Mouse (Mus musculus) heart, embryonic 11.5 days (tissue): ENCODE measurements around the gene Mtch2. TPM values are rescaled to one million over a fixed set of nuclear protein-coding genes. Genes with fewer than 3 reads are reported as not detected.

ENCODE experiments used
- ATAC-seq: fragments of 200-750 bp; cut with Nextera tagmentation; replicated peaks from 2 replicates; pipeline ENCODE4 v1.8.0; 2017; ENCODE audit warnings: moderate library complexity; ENCODE audit not compliant: insufficient number of reproducible peaks, low FRiP score, low TSS enrichment
- H3K27ac ChIP-seq: fragments of 300-500 bp; sonication (generic); 2 replicates; pipeline ENCODE4 v1.5.1; 2014; ENCODE audit warnings: mild to moderate bottlenecking, low read depth, low read length
- H3K27me3 ChIP-seq: fragments of 300-500 bp; sonication (generic); 2 replicates; pipeline ENCODE4 v1.6.1; 2014; ENCODE audit warnings: mild to moderate bottlenecking, low read length, mixed read lengths; ENCODE audit not compliant: control insufficient read depth, insufficient read depth
- H3K36me3 ChIP-seq: fragments of 300-500 bp; sonication (generic); 2 replicates; pipeline ENCODE4 v1.6.1; 2014; ENCODE audit warnings: mild to moderate bottlenecking, low read length, moderate library complexity, mixed read lengths; ENCODE audit not compliant: control insufficient read depth, insufficient read depth
- H3K4me1 ChIP-seq: fragments of 300-500 bp; sonication (generic); 2 replicates; pipeline ENCODE4 v1.6.1; 2014; ENCODE audit warnings: low read length; ENCODE audit not compliant: control insufficient read depth, insufficient read depth
- H3K4me2 ChIP-seq: fragments of 300-500 bp; sonication (generic); 2 replicates; pipeline ENCODE4 v1.6.1; 2014; ENCODE audit warnings: mild to moderate bottlenecking, moderate library complexity
- H3K4me3 ChIP-seq: fragments of 300-500 bp; sonication (generic); 2 replicates; pipeline ENCODE4 v1.5.1; 2014; ENCODE audit warnings: low read depth, low read length
- H3K9ac ChIP-seq: fragments of 300-500 bp; sonication (generic); 2 replicates; pipeline ENCODE4 v1.6.1; 2014; ENCODE audit warnings: mild to moderate bottlenecking, low read depth, low read length, moderate library complexity
- H3K9me3 ChIP-seq: fragments of 300-500 bp; sonication (generic); replicated peaks from 2 replicates; pipeline ENCODE4 v1.6.1; 2016; ENCODE audit warnings: low read length; ENCODE audit not compliant: control insufficient read depth
- WGBS: fragments of 180-500 bp; shearing (Covaris S2); extraction: QIAGEN DNeasy Blood & Tissue Kit; methylation state at CpG from one replicate; pipeline ENCODE4 v1.1.7; 2014; ENCODE audit not compliant: insufficient replicate concordance; 5-methylcytosine and 5-hydroxymethylcytosine counted together
- polyA plus RNA-seq: library from polyadenylated mRNA; unstranded; fragments of >200 nt; fragmentation: Nextera tagmentation; extraction: Ambion mirVana; gene quantifications from 2 replicates; pipeline ENCODE4 v1.2.1, GENCODE M21; 2014

The Mtch2 gene
- 262 and 263 TPM in 2 replicates for polyA plus RNA-seq

- under 1% methylated on average over 63 of the region's 67 CpGs for WGBS
- Histone ChIP-seq H3K27me3 (no peaks in the 10 kb centered on the region), H3K4me2 (peak within 1 kb of the TSS; percentile 65), H3K9me3 (no peaks in the 10 kb centered on the region), H3K27ac (peak within 1 kb of the TSS; percentile 89), H3K4me3 (peak within 1 kb of the TSS; percentile 93), H3K4me1 (0 out of 2 replicates have a peak, but pooled peaks cover 3% of the 10 kb centered on the region), H3K36me3 (peaks cover 9% of the 10 kb centered on the region), H3K9ac (peak within 1 kb of the TSS; percentile 93)
- peak; percentile 95 for ATAC-seq
Measured at GRCm38 (mm10) chr2:90846955-90847680, at the start of gene Mtch2. Mtch2 (plus strand) TSS chr2:90847155.

DNA sequence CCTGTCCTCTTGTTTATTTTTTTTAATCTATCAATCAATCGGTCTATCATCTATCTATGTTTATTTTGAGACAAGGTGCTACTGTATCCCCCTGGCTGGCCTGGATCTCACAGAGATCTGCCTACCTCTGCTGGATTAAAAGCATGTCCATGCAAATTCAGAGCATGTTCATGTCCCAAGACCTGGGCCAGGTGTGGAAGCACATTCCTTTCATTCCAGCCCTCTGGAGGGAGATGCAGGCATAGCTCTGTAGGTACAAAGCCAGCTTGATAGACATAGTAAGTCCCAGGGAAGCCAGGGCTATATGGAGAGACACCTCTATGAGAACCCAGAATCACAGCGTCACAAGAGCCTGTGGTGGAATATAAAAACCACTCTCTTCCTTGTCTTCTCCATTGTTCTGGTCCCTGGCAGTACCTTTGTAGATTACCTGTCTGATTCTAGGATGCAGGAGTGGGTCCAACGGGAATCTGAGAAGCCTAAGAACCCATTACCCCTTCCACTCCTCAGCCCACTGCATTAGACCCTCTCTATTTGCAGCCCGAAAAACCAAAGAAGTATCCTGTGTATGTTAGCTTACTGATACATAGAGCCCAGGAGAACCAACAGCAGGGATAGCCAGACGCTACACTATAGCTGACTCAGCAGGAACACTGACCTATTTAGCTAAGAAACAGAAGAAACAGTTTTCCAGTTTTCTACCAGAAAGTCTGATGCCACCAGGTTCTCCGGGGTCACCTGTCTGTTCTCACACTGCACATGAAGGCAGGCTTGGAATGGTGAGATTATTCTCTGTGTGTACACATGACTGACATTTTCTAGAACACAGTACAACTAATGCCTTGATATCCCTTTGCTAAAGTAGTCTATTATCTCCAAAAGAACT is 38.5 kb upstream of the Mtch2 start:
- Histone ChIP-seq H3K9ac (no peak overlapping the region), H3K27ac (no peak overlapping the region), H3K4me2 (no peak overlapping the region), H3K9me3 (no peaks in the 10 kb centered on the region), H3K36me3 (no peaks in the 10 kb centered on the region), H3K4me3 (no peak overlapping the region), H3K27me3 (no peaks in the 10 kb centered on the region), H3K4me1 (no peaks in the 10 kb centered on the region)
- WGBS: 72% methylated on average over 6 of the region's 6 CpGs
- ATAC-seq: no peak

DNA sequence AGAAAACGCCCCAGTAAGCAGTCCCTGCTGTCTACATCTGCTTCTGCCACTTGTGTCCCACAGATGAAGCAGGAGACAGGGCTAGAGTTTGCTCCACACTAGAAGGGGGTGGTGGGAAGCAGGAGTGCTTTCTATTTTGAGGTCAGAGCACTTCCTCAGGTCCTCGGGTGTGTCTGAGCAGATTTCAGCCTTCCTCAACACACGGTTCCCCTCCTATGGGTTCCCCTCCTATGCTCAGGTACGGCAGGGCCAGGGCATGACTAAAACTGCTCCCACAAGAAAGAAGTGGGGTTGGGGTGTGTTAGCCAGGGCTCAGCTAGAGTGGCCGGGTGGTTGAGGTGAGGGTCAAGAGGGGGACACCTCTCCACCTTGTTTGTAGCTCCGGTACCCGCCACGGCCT is 36.2 kb upstream of the Mtch2 start:
- no peak overlapping the region for H3K4me2 ChIP-seq
- no peak overlapping the region for H3K27ac ChIP-seq
- H3K9ac ChIP-seq: no peak overlapping the region
- H3K4me1 ChIP-seq: no peaks in the 10 kb centered on the region
- 72% methylated on average over 8 of the region's 8 CpGs for WGBS
- no peaks in the 10 kb centered on the region for H3K27me3 ChIP-seq
- no peaks in the 10 kb centered on the region for H3K36me3 ChIP-seq
- no peak for ATAC-seq
- no peak overlapping the region for H3K4me3 ChIP-seq
- no peaks in the 10 kb centered on the region for H3K9me3 ChIP-seq

- Histone ChIP-seq H3K9ac (no peak overlapping the region), H3K9me3 (no peaks in the 10 kb centered on the region), H3K4me2 (no peak overlapping the region), H3K36me3 (no peaks in the 10 kb centered on the region), H3K4me1 (no peaks in the 10 kb centered on the region), H3K4me3 (no peak overlapping the region), H3K27me3 (no peaks in the 10 kb centered on the region), H3K27ac (no peak overlapping the region)
- 65% methylated on average over 2 of the region's 2 CpGs for WGBS
- ATAC-seq: no peak
Measured at GRCm38 (mm10) chr2:90815266-90815665, 31.7 kb upstream of the Mtch2 start.

GRCm38 (mm10) chr2:90816144-90816543 is 30.8 kb upstream of the Mtch2 start:
- no peak for ATAC-seq
- H3K4me3 ChIP-seq: no peak overlapping the region
- no peaks in the 10 kb centered on the region for H3K27me3 ChIP-seq
- H3K27ac ChIP-seq: no peak overlapping the region
- 73% methylated on average over 4 of the region's 4 CpGs for WGBS
- no peak overlapping the region for H3K9ac ChIP-seq
- no peaks in the 10 kb centered on the region for H3K36me3 ChIP-seq
- H3K4me2 ChIP-seq: no peak overlapping the region
- H3K9me3 ChIP-seq: no peaks in the 10 kb centered on the region
- H3K4me1 ChIP-seq: no peaks in the 10 kb centered on the region

DNA sequence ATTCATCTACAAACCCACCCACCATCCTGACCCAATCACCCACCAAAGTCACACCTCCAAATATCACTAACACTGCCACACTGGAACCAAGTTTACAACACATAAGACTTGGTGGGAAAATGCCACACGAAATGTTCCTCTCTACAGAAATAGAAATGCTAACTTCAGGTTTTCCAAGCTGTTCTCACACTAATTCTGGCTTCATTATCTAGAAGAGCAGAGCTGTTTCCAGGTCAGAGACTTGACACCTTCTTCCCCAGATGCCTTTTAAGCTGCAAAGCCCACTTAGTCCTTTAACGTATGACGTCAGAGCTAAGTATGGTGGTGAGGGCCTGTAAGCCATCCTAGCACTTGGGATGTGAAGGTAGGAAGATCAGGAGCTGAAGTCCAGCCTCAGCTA is 28.2 kb upstream of the Mtch2 start:
- WGBS: 67% methylated on average over 3 of the region's 3 CpGs
- no peak for ATAC-seq
- H3K4me1 ChIP-seq: no peaks in the 10 kb centered on the region

DNA sequence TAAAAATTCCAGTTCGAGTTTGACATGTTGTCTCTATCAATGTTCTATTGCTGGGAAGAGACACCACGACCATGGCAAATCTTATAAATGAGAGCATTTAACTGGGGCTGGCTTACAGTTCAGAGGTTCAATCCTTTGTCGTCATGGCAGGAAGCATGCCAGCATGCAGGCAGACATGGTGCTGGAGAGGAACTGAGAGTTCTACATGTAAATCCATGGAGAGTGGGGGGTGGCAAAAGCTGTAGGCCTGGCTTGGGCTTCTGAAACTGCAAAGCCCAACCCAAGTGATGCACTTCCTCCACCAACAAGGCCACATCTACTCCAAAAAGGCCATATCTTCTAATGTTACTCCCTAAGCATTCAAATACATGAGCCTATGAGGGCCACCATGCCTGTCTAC is 26.1 kb upstream of the Mtch2 start:
- 79% methylated on average over 3 of the region's 3 CpGs for WGBS
- H3K4me3 ChIP-seq: no peak overlapping the region
- no peak for ATAC-seq
- H3K36me3 ChIP-seq: no peaks in the 10 kb centered on the region
- H3K9me3 ChIP-seq: no peaks in the 10 kb centered on the region
- H3K4me1 ChIP-seq: no peaks in the 10 kb centered on the region
- H3K27ac ChIP-seq: no peak overlapping the region
- no peak overlapping the region for H3K4me2 ChIP-seq
- no peaks in the 10 kb centered on the region for H3K27me3 ChIP-seq
- H3K9ac ChIP-seq: no peak overlapping the region

More for the DNA sequence above, 28.2 kb upstream of the Mtch2 start:
- Histone ChIP-seq H3K9ac (no peak overlapping the region), H3K9me3 (no peaks in the 10 kb centered on the region), H3K4me3 (no peak overlapping the region), H3K27ac (no peak overlapping the region), H3K4me2 (no peak overlapping the region), H3K27me3 (no peaks in the 10 kb centered on the region), H3K36me3 (no peaks in the 10 kb centered on the region)

GRCm38 (mm10) chr2:90822978-90823377 is 24.0 kb upstream of the Mtch2 start:
- ATAC-seq: no peak
- H3K9ac ChIP-seq: no peak overlapping the region
- WGBS: 88% methylated on average over 2 of the region's 2 CpGs
- H3K36me3 ChIP-seq: no peaks in the 10 kb centered on the region
- H3K4me3 ChIP-seq: no peak overlapping the region
- H3K4me2 ChIP-seq: no peak overlapping the region
- no peak overlapping the region for H3K27ac ChIP-seq
- H3K4me1 ChIP-seq: no peaks in the 10 kb centered on the region
- no peaks in the 10 kb centered on the region for H3K27me3 ChIP-seq
- H3K9me3 ChIP-seq: no peaks in the 10 kb centered on the region
